Mouse (Mus musculus) testis, adult 2 months (tissue): ENCODE data around the gene Pepd.

Source experiments
- CTCF ChIP-seq: fragments of 200-500 bp; IDR thresholded peaks from 2 replicates; pipeline ENCODE4 v1.5.1; 2012; ENCODE audit warnings: low read depth, mild to moderate bottlenecking, inconsistent platforms, low read length, moderate library complexity; ENCODE audit not compliant: control insufficient read depth, insufficient read depth, insufficient replicate concordance
- POLR2A ChIP-seq: fragments of 200-500 bp; IDR thresholded peaks from 2 replicates; pipeline ENCODE4 v1.6.1; 2012; ENCODE audit warnings: low read depth, mild to moderate bottlenecking, inconsistent platforms, low read length, moderate library complexity; ENCODE audit not compliant: control insufficient read depth

GRCm38 (mm10) chr7:34876787-34877186 lies 35.4 kb upstream of the Pepd start:
- TF ChIP-seq POLR2A (no peak), CTCF (no peak)
